Mouse (Mus musculus) induced T-regulatory cell, adult 2 months (primary cell): ENCODE measurements around the gene Gm9918.

Experiments used
- DNase-seq: peaks from one replicate; pipeline ENCODE4 v3.0.0-alpha.2; 2012; ENCODE audit warnings: low read depth

Gm9918 gene

DNA sequence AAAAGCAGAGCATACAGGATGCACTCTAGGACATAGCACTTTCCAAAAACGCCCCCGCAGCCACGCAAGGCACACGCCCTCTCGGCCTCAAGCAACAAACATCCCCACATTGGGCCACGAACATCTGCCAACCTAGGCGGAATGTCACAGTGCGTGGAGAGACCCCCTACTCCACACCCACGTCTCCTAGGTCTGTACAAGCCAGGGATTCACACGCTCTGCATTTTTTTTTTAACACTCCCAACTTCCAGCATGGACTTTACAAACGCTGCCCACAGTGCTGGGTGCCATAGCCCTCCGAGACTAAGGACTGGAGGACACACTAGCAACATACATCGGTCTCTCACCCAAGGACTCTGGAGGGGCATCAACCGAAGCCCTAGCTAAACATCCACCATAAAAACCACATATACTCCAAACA lies 24.9 kb upstream of the Gm9918 start:
- peak; percentile 73 for DNase-seq

DNA sequence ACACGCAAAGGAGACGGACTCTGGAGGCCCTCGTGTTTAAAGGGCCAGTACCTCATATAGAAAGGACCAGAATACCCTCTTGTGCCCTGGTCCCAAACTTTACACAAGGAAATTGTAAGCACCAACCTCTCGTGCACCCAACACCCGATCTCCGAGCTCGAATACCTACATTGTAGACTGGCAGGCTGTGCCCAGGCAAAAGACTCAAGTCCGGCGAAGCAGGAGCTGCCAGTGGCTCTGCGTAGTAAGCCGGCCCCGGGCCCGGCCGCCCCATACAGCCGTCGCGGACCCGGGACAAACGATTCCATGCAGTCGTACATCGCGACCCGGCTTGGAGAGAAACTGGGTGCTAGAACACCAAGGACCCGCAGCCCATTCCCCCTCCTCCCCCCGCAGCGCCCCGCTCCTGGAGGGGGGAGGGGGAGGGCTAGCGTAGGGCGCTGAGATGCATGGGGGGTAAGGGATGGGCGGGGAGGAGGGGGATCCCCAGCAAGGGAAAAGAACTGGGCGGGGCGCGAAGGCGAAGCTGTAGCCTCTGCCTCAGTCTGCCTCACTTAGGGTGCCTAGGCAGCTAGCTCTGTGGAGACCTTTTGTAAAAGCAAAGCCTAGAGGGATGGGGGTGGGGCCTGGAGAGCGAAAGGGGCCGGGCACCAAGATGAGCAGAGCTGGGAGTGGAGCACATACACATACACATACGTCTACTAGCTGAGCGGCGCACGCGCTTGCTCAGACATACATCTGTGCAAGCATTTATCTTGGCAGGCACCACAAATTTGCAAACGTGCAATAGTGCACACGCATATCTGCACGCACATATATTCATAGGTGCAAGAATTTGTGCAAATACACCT lies 24.2 kb upstream of the Gm9918 start:
- peak; percentile 94 for DNase-seq

DNA sequence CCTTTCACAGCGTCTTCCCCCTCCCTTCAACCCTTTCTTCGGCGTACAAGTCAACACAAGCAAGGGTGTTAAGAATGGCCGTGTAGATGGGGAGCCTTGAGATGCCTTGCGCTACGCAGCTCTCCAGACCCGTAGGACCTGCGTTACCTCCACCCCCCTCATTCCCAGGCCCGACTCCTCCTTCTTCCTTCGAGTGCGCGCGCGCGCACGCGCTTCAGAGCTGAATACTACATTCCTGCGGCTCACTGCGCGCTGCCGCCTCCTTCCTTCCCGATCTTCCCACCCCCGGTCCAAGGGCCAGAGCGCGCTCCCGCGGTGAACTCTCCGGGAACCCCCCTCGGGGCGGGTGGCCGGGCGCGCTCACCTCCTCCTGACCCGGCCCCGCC lies 23.5 kb upstream of the Gm9918 start:
- peak; percentile 90 for DNase-seq

DNA sequence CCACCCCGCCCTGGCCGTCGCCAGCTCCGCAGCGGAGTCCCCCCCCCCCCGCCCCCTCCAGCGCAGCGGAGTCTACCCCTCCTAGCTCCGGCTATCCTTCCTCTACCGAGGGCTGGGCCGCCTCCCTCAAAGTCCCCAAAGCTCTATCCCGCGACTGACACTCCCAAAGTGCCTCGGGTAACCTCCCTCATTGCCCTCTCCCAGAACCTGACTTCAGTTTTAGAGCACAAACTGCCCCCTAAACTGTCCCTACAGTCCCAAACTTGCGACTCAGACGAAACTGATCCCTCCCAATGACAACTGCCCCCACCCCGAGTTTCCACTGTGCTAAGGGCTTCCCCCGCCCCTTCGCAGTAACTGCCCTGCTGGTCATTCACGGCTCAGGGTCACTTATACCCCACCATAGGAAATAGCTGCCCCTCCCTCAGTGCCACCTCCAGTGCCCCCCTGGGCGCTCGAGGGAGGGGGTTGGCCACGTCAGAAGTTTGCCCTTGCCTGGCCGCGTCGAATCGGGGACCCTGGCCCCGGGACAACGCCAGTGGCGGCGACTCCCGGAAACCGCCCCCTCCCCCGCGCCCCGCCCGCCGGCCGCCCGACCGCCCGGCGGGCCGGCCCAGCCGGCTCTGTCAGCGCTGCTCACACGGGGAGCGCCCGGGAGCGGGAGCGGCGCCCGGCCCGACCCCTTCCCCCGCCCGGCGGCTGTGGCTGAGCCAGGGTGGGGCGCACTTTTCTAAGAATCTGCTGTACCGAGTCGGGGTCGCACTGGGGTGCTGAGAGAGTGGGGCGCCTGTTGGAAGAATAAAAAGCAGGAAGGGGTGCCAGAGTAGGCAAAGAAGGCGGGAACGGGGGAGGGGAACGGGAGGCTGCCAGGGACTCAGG lies 22.9 kb upstream of the Gm9918 start:
- DNase-seq: no peak

DNA sequence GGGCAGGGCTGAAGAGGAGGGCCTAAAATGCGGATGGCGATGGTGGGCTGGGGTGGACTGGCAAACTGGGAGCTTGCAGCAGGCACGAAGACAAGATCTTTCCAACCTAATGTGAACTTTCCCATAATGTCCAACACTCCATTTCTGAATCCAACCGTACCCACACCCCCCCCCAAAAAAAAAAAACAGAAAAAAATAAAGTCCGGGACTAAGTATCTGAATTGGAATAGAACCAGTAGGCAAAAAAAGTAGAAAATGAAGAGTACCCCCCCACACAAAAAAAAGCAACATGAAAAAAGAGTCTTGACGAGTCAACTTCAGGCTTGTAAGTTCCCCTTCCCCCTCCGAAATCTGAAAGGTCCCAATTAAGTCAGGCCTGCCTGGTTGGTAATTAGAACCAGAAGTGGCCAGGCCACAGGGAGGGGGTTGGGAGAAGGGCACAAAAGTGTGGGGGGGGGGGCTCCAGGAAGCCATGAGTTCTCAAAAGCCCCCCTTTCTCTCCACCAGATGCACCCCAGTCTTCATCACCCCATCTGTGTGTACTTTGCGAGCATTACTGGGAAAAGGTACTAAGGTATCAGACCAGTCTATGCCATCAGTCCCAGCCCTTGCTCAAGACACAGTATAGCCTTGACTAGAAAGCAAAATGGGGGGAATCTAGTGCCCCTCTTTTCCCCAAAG lies 22.1 kb upstream of the Gm9918 start:
- DNase-seq: no peak

DNA sequence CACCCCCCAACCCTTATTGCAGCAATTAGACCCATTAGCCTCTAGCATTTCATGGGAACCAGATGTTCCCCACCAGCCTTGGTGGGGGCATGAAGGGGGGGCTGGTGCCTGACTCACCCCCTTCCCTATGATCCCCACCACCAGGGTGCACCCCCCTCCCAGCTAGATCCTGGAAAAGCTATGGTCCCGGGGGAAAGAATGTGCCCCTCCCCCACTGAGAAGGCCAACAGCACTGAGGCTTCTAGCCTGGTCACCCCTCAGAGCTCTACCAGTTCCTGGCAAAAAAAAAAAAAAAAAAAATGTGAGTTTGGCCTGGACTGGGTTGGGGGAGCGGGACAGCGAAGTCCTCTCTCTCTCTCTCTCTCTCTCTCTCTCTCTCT lies 21.6 kb upstream of the Gm9918 start:
- DNase-seq: no peak

DNA sequence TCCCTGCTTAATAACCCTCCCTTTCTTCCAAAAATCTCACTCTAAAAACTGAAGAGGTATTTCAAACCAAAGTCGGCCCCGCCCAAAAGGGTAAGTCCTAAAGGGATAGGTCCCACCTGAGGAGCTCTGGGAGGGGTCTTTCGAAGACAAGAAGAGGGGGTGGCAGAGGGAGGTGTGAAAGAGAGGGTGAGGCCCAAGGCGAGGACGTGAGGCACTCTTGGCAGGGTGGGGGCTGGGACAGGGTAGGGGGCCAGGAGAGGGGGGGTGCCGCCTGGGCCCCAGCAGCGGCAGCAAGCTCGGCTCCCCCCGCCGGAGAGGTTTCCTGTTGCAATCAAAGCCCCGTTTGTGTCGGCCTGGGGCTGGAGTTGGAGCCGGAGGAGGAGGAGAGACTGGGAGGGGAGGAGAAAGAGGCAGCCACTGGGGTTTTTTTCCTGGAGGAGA lies 21.1 kb upstream of the Gm9918 start:
- DNase-seq: no peak

DNA sequence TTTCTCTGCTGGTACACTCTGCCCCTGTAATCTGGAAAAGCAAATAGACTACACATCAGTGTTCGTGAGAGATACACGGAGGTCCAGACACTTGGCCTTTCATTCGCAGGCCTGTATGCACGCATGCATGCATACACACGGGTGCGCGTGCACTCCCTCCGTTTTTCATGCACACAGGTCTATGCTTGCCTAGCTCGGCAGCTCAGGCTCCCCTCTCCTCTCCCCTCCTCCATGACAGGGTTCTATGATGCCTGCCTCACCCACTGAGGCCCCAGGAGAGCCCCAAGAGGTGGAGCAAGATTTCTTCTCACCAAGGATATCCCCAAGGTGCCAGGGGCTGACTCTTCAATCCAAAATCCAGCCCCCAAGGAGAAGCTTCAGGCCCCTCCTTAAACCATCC lies 20.4 kb upstream of the Gm9918 start:
- no peak for DNase-seq

DNA sequence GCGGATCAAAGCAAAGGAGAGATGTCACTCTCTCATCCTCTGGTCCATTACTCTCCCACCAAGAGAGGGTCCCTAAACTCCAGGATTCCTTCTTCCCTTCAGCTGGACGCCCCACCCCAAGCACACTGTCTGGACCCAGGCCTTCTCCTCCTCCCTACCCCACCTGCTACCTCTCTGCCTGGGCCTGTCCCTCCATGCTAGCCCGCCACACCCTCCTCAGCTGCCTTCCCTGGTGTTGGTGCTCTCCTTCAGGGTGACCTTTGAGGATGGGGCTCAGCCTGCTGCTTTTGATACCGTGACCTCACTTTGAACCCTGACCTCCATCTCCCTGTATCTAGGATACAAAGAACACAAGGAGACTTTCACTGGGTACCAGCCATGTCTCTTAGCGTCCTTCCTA lies 19.8 kb upstream of the Gm9918 start:
- DNase-seq: no peak

DNA sequence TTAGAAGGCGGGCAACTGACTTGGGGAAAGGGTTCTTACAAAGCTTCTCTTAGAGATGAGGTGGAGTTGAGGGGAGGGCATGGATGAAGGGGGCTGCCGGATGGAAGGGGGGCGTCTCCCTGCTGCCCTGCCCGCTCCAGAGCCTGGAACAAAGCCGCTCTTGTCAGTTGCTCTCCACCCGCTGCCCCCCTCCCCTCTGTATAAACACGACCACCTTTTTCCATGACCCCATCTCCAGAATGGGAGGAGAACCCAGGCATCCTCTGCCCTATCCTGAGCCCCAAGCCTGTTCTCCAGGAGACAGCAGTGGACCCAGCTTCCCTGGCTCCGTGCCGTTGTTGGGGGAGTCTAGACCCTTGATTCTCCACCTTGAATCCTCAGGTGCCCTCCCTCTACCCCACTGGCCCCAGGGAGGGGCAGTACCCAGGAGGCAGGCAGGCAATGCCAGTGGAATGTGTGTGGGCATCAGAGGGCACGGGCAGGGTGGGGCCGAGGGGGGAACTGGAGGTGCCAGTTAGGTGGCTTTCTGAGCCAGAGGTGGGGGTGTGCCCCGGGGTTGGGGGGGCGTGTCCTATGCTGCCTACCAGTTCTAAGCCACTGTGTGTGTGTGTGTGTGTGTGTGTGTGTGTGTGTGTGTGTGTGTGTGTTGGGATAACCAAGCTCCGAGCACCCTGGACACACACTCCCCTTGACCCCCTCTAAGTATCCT lies 14.7 kb upstream of the Gm9918 start:
- no peak for DNase-seq

DNA sequence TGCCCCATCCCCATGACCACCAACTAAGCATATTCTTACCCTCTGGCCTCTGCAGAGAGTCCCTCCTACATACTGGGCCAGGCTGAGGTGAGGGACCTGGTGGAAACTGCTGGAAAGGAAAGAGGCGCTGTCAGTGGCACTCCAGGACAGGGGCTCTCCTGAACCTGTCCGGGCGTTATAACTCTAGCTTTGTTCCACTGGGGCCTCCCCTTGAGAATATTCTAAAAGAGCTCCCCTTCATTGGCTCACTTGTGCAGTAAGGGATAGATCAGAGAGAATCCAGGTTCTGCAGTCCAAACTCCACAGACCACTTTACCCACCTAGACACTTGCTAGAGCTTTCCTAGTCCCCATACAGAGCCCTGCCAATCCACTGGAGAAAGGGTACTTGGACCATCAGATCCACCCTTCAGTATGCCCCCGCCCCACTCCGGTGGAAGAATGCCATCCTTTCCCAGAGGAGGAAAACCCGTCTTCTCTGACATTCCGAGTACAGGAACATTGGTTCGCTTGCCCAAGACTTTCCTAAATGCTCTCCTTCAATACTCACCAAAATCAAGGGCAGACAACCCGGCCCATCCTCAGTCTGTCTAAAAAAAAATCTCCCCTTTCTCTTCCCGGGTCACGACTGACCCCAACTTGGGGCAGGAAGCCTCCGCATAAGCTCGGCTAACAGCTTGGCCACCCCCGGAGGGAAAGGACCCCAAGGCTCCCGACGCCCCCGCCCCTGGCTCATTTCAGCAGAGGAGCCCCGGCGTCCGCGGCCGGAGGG lies 13.7 kb upstream of the Gm9918 start:
- no peak for DNase-seq

DNA sequence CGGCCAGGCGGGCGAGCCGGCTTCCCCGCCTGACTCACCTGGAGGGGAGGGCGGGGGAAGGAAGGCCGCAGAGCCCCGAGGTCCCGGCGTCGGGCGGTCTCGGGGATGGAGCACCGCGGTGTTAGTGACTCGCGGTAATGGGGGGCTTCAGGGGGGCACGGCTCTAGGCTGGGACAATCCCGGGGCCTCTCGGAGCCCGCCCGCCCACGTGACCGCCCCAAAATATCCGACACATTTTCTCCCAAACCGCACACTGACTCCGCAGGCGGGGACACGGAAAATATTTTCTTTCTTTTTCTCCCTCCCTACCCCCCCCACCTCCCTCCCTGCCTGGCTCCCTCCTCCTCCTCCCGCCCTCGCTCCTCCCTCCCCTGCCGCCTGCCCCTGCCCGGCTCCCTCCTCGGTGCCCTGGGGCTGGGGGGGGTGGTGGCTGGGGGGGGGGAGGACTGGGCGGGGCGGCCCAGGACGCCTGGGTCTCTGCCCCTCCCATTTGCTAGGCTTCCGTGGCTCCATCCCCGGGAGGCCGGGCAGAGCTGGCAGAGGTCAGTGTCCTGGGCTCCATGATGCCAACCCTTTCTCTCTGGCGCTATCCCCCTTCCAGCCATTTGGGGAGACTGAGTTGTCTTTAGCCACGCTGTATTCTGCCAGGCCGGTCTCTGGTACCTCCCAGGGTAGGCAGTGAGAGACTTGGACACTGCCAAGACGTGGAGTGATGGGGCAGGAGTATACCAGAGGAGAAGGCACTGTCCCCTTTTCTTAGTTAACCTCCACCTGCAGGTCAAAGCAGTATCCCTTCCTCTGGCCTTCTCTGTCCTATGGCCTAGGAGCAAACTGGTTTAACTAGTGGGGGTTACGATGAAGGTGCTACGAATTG lies 12.9 kb upstream of the Gm9918 start, which contains the start of gene Rarg:
Gene Rarg (minus strand): TSS at position 316 of the 874 bp plus-strand sequence.
- peak; percentile 77 for DNase-seq

DNA sequence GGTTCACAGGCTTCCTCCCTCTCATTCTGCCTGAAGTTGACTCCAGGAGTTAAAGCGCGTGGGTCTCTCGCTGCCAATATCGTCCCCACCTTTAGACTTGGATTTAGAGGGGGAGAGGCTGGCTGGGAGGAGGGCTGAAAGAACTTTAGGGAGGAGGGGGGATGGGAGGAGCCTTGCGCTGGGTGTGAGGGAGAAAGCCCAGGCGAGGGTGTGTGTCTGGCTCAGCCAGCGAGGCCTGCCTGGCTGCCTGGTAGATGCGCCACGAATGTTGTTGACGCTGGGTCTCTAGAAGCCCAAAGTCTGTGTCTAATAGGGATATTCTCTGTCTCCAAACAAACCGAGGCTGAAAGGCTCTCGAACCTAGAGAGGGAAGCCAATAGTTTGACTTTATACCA lies 12.3 kb upstream of the Gm9918 start:
- no peak for DNase-seq

DNA sequence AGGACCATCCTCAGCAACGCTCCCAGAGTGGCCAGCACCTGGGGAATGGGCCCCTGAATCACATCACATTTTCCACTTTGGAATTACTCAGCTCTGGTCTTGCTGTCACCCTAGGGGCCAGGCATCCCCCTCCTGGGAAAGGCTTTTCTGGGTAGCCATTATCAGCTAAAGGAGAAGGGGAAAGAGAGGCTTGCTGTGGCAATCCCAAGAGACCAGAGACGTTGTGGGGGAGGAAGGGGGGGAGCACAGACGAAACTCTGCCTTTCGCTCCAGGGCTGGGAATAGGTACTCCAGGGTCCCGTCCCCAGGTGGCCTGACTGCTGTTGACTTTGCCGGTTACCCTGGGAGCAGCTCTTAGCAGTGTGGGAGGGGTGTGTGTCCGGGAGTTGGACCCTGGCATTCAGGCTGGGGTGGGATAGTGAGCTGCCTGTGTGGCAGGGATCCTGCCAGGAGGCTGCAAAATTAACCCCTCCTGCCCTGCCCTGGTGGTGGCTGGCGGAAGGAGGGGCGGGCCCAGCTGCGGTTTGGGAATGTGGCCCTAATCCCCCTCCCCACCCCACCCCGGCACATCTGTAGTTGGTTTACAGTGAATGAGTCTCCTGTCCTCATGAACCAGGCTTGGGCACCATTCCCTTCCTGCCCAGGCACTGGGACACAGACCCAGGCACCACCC lies 11.6 kb upstream of the Gm9918 start:
- DNase-seq: no peak

DNA sequence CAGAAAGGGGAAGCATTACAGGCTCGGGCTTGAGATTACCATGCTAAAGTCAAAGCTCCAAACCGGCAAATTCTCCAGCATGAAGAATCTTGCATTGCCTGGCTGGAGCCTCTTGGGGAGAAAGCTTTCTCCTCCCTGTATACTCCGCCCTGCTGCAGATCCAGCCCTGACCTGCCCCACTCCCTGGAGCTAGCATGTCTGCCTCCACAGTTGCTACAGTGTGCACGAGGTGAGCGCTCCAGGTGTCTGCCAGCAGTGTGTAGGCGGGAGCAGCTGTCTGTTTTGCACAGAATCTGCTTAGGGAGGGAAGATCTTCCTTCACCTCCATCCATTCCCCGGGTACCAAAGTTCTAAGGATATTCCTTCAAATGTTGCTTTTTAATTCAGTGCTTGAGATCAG lies 7.8 kb upstream of the Gm9918 start:
- no peak for DNase-seq

DNA sequence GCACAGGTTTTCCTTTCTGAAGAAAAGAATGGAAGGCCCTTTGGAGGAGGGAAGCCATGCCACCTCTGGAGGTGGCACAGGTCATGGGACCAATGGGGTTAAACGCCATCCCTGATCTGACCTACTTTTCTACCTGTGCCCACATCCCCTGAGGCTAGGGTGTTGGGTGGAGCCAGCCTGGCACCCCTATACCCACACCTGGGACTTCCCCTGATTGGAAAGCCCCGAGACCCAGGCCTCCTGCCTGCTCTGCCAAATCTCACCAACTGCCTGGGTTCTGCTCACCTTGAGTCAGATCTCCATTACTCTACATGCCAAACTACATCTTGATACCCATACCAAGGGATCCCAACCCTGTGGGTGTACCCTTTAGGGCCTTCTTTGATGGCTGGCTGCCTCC lies 7.3 kb upstream of the Gm9918 start:
- DNase-seq: peak; percentile 87

DNA sequence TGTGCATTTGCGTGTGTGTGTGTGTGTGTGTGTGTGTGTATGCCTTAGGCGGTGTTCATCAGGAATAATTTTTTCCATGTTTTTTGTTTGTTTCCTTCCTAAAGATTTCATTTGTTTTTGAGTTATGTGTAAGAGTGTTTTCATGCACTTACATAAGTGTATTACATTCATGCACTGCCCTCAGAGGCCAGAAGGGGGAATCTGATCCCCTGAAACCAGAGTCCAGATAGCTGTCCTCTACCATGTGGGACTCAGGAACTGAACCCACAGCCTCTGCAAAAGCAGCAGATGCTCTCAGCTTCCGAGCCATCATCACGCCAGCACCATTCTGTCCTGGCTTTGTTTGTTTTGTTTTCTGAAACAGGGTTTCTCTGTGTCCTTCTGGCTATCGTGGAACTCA lies 4.8 kb upstream of the Gm9918 start:
- peak; percentile 50 for DNase-seq

DNA sequence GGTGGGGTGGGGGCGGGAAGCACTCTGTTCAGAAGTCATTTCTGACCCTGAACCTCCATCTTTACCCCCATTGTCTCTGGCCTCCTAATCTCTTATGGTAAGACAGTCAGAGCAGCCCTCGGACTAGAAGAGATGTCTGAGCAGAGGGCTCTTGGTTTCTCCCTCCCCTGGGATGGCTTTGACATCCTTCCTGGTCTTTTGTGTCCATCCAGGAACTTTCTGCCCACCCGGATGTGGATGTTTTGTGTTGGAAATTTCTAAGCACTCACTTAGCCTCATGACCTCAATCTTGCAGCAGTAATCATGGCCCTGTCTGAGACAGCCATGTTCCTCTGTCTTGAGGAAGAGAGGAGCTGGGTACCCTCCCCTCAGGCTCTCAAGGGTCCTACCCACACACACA lies 1.1 kb downstream of the Gm9918 start:
- no peak for DNase-seq

DNA sequence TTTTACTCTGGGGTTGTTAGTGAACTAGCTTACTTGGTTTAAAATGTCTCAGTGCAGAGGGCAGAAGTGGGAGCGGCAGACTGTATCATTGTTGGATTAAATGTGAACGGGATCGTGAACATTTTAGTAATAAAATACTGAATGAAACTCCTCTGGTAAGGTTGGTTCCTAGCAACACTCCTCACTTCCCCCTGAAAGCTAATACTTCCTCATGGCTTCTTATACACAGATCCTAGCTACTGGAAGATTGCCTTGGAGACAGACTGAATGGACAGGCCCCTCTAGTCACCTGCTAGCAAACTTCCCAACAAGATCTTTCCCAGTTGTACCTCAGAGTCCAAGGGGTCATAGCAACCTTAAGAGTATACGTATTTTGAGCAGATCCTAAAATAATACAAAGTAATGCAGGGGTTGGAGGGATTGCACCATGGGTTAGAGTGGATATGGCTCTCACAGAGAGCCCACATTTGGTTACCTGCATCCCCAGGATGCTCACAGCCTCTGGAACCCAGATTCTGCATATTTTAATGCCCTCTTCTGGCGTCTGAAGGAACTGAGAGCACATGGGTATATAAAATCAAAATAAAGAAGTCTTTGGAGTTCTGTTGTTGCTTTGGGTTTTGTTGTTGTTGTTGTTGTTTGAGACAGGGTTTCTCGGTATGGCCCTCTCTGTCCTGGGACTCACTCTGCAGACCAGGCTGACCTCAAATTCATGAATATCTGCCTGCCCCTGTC lies 3.8 kb downstream of the Gm9918 start:
- no peak for DNase-seq
